Mouse (Mus musculus): ENCODE measurements around the gene Ccdc124. TPM values are rescaled to one million over a fixed set of nuclear protein-coding genes. Genes with fewer than 3 reads are reported as not detected.

Ccdc124 gene
- polyA plus RNA-seq, 1 experiment from 2014 or later, result 90.7 TPM

- Histone ChIP-seq H3K27me3 (replicated peaks) (0 out of 2 replicates have a peak, but pooled peaks cover 4% of the 10 kb centered on the region), H3K36me3 (no peaks in the 10 kb centered on the region), H3K4me2 (replicated peaks) (no peak overlapping the region), H3K9ac (no peak overlapping the region), H3K9me3 (no peaks in the 10 kb centered on the region), H3K4me3 (replicated peaks) (no peak overlapping the region), H3K27ac (no peak overlapping the region), H3K4me1 (replicated peaks) (no peaks in the 10 kb centered on the region)
- no peak for ATAC-seq
- WGBS, result 61% methylated on average over 4 of the region's 4 CpGs
Observed at GRCm38 (mm10) chr8:70879500-70879899, 5.8 kb upstream of the Ccdc124 start.

- WGBS, result 39% methylated on average over 2 of the region's 2 CpGs
- H3K4me1 ChIP-seq (replicated peaks), result no peaks in the 10 kb centered on the region
Observed at GRCm38 (mm10) chr8:70878178-70878577, 4.4 kb upstream of the Ccdc124 start.

DNA sequence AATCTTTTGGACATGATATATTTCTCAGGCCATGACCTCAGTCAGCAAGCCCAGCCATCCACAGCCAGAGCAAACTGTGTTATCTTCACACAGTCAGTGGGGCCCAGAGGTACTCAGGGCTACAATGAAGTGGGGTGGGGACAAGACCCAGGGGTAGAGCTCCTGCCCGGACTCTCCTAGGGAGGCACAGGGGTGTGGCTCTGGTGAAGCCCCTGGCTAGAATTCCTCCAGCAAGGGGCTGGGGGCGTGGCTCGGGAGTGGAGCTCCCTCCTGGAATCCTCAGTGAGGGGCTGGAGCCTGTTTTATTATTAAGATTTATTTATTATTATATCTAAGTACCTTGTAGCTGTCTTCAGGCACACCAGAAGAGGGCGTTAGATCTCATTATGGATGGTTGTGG is 2.6 kb upstream of the Ccdc124 start:
- no peak overlapping the region for H3K27ac ChIP-seq
- H3K4me2 ChIP-seq (replicated peaks), result no peak overlapping the region
- WGBS, result 47% methylated on average over 4 of the region's 4 CpGs
- H3K4me3 ChIP-seq (replicated peaks), result no peak overlapping the region
- H3K36me3 ChIP-seq, result no peaks in the 10 kb centered on the region
- H3K9me3 ChIP-seq, result no peaks in the 10 kb centered on the region
- peaks cover 5% of the 10 kb centered on the region; the same call in 1 of the 2 replicates for H3K4me1 ChIP-seq (replicated peaks)
- H3K27me3 ChIP-seq (replicated peaks), result 0 out of 2 replicates have a peak, but pooled peaks cover 4% of the 10 kb centered on the region
- no peak for ATAC-seq
- no peak overlapping the region for H3K9ac ChIP-seq

More at GRCm38 (mm10) chr8:70878178-70878577, 4.4 kb upstream of the Ccdc124 start:
- Histone ChIP-seq H3K27ac (no peak overlapping the region), H3K9ac (no peak overlapping the region), H3K27me3 (replicated peaks) (0 out of 2 replicates have a peak, but pooled peaks cover 4% of the 10 kb centered on the region), H3K36me3 (no peaks in the 10 kb centered on the region), H3K4me2 (replicated peaks) (no peak overlapping the region), H3K4me3 (replicated peaks) (no peak overlapping the region), H3K9me3 (no peaks in the 10 kb centered on the region)
- ATAC-seq, result no peak

GRCm38 (mm10) chr8:70874441-70874840 is 706 bp upstream of the Ccdc124 start:
- no peaks in the 10 kb centered on the region for H3K9me3 ChIP-seq
- no peak overlapping the region for H3K27ac ChIP-seq
- no peak for ATAC-seq
- 93% methylated on average over 13 of the region's 13 CpGs for WGBS
- peaks cover 9% of the 10 kb centered on the region; the same call in 1 of the 2 replicates for H3K4me1 ChIP-seq (replicated peaks)
- H3K27me3 ChIP-seq (replicated peaks), result 0 out of 2 replicates have a peak, but pooled peaks cover 2% of the 10 kb centered on the region
- no peak overlapping the region for H3K4me3 ChIP-seq (replicated peaks)
- no peak overlapping the region for H3K4me2 ChIP-seq (replicated peaks)
- H3K36me3 ChIP-seq, result no peaks in the 10 kb centered on the region
- no peak overlapping the region for H3K9ac ChIP-seq

GRCm38 (mm10) chr8:70872643-70873363 is 932 bp downstream of the Ccdc124 start:
- H3K27ac ChIP-seq, result peak overlapping the region; percentile 71
- H3K9me3 ChIP-seq, result no peaks in the 10 kb centered on the region
- H3K4me3 ChIP-seq (replicated peaks), result peak overlapping the region; percentile 83
- H3K4me1 ChIP-seq (replicated peaks), result peaks cover 24% of the 10 kb centered on the region
- H3K4me2 ChIP-seq (replicated peaks), result peak overlapping the region; percentile 83
- ATAC-seq, result no peak
- no peaks in the 10 kb centered on the region for H3K36me3 ChIP-seq
- peak overlapping the region; percentile 69 for H3K9ac ChIP-seq
- no peaks in the 10 kb centered on the region for H3K27me3 ChIP-seq (replicated peaks)
- 4% methylated on average over 31 of the region's 31 CpGs for WGBS

- H3K4me3 ChIP-seq (replicated peaks), result no peak overlapping the region
- no peaks in the 10 kb centered on the region for H3K36me3 ChIP-seq
- ATAC-seq, result no peak
- no peak overlapping the region for H3K4me2 ChIP-seq (replicated peaks)
- no peaks in the 10 kb centered on the region for H3K27me3 ChIP-seq (replicated peaks)
- no peak overlapping the region for H3K27ac ChIP-seq
- WGBS, result 82% methylated on average over 5 of the region's 5 CpGs
- H3K9ac ChIP-seq, result no peak overlapping the region
- no peaks in the 10 kb centered on the region for H3K9me3 ChIP-seq
- H3K4me1 ChIP-seq (replicated peaks), result peaks cover 25% of the 10 kb centered on the region
Observed at GRCm38 (mm10) chr8:70871195-70871807, 2.4 kb downstream of the Ccdc124 start.

DNA sequence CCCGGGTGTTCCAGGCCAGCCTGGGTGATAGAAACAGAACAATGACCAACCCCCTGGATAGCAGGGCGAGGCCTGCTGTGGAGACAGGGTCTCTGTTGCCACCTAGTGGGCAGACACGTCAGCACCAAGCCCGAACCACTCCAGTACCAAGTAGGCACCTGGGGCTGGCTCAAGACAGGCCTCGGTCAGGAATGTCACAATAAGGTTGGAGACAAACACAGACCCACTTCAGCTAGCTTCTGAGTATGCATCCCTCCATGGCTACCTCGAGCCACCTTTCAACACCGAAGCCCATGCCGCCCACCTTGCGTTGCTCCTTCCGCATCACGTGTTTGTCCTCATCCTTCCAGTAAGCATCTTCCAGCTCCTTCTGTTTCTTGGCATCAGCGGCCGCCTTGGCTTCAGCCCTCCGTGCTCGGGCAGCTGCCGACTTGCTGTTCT is 4.1 kb downstream of the Ccdc124 start:
- no peak overlapping the region for H3K4me2 ChIP-seq (replicated peaks)
- ATAC-seq, result peak; percentile 14; the same call in 1 of the 2 replicates

DNA sequence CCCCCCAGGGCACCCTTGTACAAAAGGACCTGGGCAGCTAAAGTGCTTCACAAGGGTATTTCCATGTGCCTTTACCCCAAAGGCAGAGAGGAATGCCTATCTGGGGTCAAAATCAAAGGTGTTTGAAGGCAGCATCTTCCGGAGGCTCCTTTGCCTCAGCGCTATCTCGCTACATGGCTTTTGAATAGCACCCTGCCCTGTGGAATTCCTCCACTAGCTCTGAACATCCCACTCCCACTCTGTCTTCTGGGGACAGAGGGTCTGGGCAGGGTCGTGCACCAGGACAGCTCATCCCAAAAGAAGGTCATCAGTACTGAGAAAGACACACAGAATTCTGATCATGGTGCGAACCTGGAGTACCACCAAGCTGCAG is 4.5 kb downstream of the Ccdc124 start:
- whole genome bisulfite sequencing, result 39% methylated on average over 5 of the region's 5 CpGs
- no peaks in the 10 kb centered on the region for H3K9me3 ChIP-seq
- H3K4me1 ChIP-seq (replicated peaks), result peaks cover 38% of the 10 kb centered on the region
- ATAC-seq, result no peak
- H3K4me2 ChIP-seq (replicated peaks), result peak overlapping the region; percentile 53
- no peaks in the 10 kb centered on the region for H3K36me3 ChIP-seq
- no peaks in the 10 kb centered on the region for H3K27me3 ChIP-seq (replicated peaks)
- no peak overlapping the region for H3K27ac ChIP-seq
- H3K4me3 ChIP-seq (replicated peaks), result no peak overlapping the region
- peak overlapping the region; percentile 23 for H3K9ac ChIP-seq

More for the DNA sequence above, 4.1 kb downstream of the Ccdc124 start:
- no peak overlapping the region for H3K4me3 ChIP-seq (replicated peaks)
- no peak overlapping the region for H3K9ac ChIP-seq
- no peak overlapping the region for H3K27ac ChIP-seq
- no peaks in the 10 kb centered on the region for H3K36me3 ChIP-seq
- no peaks in the 10 kb centered on the region for H3K9me3 ChIP-seq
- H3K4me1 ChIP-seq (replicated peaks), result peaks cover 34% of the 10 kb centered on the region
- 44% methylated on average over 16 of the region's 16 CpGs for WGBS
- no peaks in the 10 kb centered on the region for H3K27me3 ChIP-seq (replicated peaks)

DNA sequence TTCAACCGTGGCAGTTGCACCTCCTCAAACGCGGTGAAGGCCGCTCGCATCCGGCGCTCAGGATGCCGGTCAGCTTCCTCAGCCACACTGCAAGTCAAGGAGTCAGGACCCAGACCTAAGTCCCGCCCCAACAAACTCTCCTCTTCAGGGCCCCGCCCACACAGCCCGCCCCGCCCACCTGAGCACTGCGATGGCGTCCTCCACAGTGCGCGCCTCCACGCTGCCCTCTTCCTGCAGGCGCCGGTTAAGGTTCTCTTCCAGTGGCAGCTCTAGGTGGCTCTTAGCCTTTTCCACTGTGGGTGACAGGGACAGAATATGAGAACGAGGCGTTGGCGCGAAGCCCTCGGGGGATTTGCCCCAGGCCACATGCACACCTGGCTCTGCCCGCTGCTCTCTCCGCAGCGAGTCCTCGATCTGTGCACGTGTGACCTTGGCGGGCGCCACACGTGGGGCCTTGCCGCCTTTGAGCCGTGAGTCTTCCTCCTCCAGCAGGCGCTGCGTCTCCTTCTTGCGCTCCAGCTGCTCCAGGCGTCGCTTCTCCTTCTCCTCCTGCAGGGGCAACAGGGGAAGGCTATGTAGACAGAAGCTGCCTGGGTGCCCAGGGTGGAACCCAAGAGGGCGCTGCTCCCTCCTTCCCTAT is 5.1 kb downstream of the Ccdc124 start:
- H3K9me3 ChIP-seq, result no peaks in the 10 kb centered on the region
- H3K4me3 ChIP-seq (replicated peaks), result 0 out of 2 replicates have a peak overlapping the region, but pooled peaks have one; percentile 19
- WGBS, result 21% methylated on average over 40 of the region's 40 CpGs
- H3K4me1 ChIP-seq (replicated peaks), result peaks cover 43% of the 10 kb centered on the region
- H3K27ac ChIP-seq, result no peak overlapping the region; the same call in 1 of the 2 replicates
- H3K4me2 ChIP-seq (replicated peaks), result peak overlapping the region; percentile 53
- no peaks in the 10 kb centered on the region for H3K36me3 ChIP-seq
- no peak for ATAC-seq
- H3K9ac ChIP-seq, result peak overlapping the region; percentile 23
- H3K27me3 ChIP-seq (replicated peaks), result no peaks in the 10 kb centered on the region; the same call in 1 of the 2 replicates

DNA sequence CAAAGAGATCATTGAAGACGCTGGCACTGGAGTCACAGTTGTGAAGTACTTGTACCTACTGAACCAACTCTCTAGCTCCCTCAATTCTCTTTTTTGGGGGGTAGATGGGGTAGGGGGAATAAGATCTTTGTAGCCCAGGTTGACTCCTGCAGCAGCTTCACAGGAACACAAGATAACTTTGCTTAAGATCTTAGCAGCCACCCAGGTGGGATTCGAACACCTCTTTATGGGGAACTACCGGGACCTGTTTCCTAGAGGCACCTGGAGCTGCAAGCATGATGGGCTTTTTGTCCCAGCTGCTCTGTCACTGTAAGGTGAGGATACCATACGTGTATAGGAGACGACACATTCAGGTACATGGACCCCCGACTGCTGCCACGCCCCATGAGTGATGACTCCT is 7.2 kb downstream of the Ccdc124 start:
- H3K36me3 ChIP-seq, result no peaks in the 10 kb centered on the region
- H3K4me3 ChIP-seq (replicated peaks), result no peak overlapping the region
- H3K4me2 ChIP-seq (replicated peaks), result no peak overlapping the region
- H3K27ac ChIP-seq, result no peak overlapping the region
- H3K27me3 ChIP-seq (replicated peaks), result peaks cover 20% of the 10 kb centered on the region
- peaks cover 53% of the 10 kb centered on the region for H3K4me1 ChIP-seq (replicated peaks)
- no peaks in the 10 kb centered on the region for H3K9me3 ChIP-seq
- no peak overlapping the region for H3K9ac ChIP-seq
- ATAC-seq, result no peak
- WGBS, result 85% methylated on average over 7 of the region's 7 CpGs

DNA sequence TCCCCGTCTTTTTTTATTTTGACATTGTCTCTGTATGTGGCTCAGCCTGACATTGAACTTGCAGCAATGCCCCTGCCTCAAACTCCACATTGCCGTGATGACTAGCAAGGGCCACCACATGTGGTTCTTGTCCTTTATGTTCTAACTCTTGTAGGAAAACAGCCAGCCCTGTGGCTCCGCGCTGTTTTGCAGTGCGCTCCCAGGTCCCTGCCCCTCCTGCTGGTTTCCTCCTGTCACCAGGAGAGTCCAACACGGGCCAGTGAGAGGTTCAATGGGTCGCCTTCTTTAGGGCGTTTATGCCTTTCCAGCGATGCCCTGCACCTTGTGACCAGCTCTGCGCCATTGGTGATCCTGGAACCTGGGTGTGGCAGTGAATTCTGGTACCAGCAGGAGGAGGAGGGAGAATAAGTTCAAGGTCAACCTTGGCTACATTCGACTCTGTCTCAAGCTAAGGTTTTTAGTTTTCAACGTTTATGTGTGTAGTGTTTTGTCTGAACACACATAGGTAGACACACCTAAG is 7.7 kb downstream of the Ccdc124 start:
- H3K4me1 ChIP-seq (replicated peaks), result peaks cover 53% of the 10 kb centered on the region
- H3K4me3 ChIP-seq (replicated peaks), result peak overlapping the region; percentile 46
- H3K4me2 ChIP-seq (replicated peaks), result peak overlapping the region; percentile 87
- H3K27ac ChIP-seq, result peak overlapping the region; percentile 64
- no peaks in the 10 kb centered on the region for H3K9me3 ChIP-seq
- H3K27me3 ChIP-seq (replicated peaks), result peaks cover 24% of the 10 kb centered on the region
- ATAC-seq, result peak; percentile 22
- H3K36me3 ChIP-seq, result no peaks in the 10 kb centered on the region
- H3K9ac ChIP-seq, result peak overlapping the region; percentile 18; the same call in 1 of the 2 replicates
- WGBS, result 4% methylated on average over 12 of the region's 12 CpGs

Measured in intestine, embryonic 15.5 days (tissue).